Mouse (Mus musculus) embryonic fibroblast, embryonic 13.5 days (primary cell): Measurements from ENCODE around the gene Map4k4.

Experiments used
- CTCF ChIP-seq: IDR thresholded peaks from 2 replicates; pipeline ENCODE4 v1.5.1; 2011; ENCODE audit warnings: mild to moderate bottlenecking, control low read depth, low read length, moderate library complexity, borderline replicate concordance; ENCODE audit not compliant: insufficient read depth
- POLR2A ChIP-seq: IDR thresholded peaks from 2 replicates; pipeline ENCODE4 v1.6.1; 2011; ENCODE audit warnings: low read depth, mild to moderate bottlenecking, control low read depth, low read length, moderate library complexity

DNA sequence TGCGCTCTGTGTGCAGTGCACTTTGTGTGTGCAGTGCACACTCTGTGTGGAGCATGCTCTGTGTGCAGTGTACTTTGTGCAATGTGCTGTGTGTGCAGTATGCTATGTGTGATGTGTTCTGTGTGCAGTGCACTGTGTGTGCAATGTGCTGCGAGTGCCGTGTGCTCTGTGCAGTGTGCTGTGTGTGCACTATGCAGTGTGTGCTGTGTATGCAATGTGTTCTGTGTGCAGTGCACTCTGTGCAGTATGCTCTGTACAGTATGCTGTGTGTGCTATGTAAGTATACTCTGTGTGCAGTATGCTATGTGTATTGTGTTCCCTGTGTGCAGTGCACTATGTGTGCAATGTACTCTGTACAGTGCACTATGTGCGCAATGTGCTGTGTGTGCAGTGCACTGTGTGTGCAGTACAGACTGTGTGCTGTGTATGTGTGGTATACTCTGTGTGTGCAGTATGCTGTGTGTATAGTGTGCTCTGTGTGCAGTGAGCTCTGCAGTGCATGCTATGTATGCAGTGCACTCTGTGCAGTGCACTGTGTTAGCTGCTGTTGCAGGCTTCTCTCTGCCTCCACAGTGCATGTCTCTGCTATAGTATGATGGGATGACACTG lies 105.4 kb downstream of the Map4k4 start:
- no peak for TF ChIP-seq POLR2A
- peak; percentile 30; the same call in 1 of the 2 replicates for TF ChIP-seq CTCF
